25 mouse cellular contexts compared by ENCODE assay signal in genomic region chr2:16929974-16930373, GRCm38 (mm10).
DNase-seq lines count a peak whose midpoint lies in the region; ATAC-seq lines count a peak whose summit lies in the region.
"Had no signal": no experiment of that assay in that cellular context is flagged by ENCODE, and none has a peak within 500 bp of the region (broad histone marks: within the 10 kb centered on the region; RNA-seq: fewer than 3 reads in every experiment).

No protein-coding gene starts in this region.

- peak; percentile 10 to 16 for DNase-seq in heart, adult 18-20 months
- no peak for DNase-seq in heart, postnatal 14 days
- DNase-seq in heart, embryonic 10.5 days (ENCODE audit: low spot score): no peak
- DNase-seq in heart, adult 11 months: no peak
- DNase-seq: adrenal gland, adult 8-10 months; adrenal gland, postnatal 25 days; cerebellum, adult 11-12 months; cerebellum, adult 8-10 months; cerebellum, postnatal 10 days; cerebellum, postnatal 36 days; embryo, embryonic 11 days; gastrocnemius, postnatal 10 days; gastrocnemius, postnatal 36 days; kidney, adult 2 months had no signal

- intact Hi-C loops in heart, postnatal 14 days (cut with DNase I): no loop called here

- peaks cover 3% of the 10 kb centered on the region; the same call in 1 of the 2 replicates for H3K4me1 ChIP-seq in heart, embryonic 10.5 days
- no peaks in the 10 kb centered on the region for H3K4me1 ChIP-seq in heart, embryonic 15.5 days (replicated peaks)
- no peaks in the 10 kb centered on the region for H3K4me1 ChIP-seq in heart, embryonic 12.5 days (replicated peaks)
- H3K4me1 ChIP-seq: embryonic facial prominence, embryonic 10.5 days; embryonic facial prominence, embryonic 13.5 days; forebrain, embryonic 13.5 days; hindbrain, embryonic 12.5 days; hindbrain, embryonic 15.5 days had no signal

- H3K4me2 ChIP-seq in heart, embryonic 15.5 days: no peak overlapping the region
- H3K4me2 ChIP-seq in heart, embryonic 12.5 days: no peak overlapping the region
- H3K4me2 ChIP-seq: embryonic facial prominence, embryonic 13.5 days; forebrain, embryonic 13.5 days; hindbrain, embryonic 12.5 days; hindbrain, embryonic 15.5 days had no signal

- no peaks in the 10 kb centered on the region for H3K27me3 ChIP-seq in heart, embryonic 10.5 days (ENCODE audit: insufficient read depth, poor library complexity, severe bottlenecking)
- H3K27me3 ChIP-seq in heart, embryonic 15.5 days: no peaks in the 10 kb centered on the region
- no peaks in the 10 kb centered on the region for H3K27me3 ChIP-seq in heart, embryonic 12.5 days (replicated peaks)
- H3K27me3 ChIP-seq: embryonic facial prominence, embryonic 13.5 days; forebrain, embryonic 13.5 days; hindbrain, embryonic 12.5 days; hindbrain, embryonic 15.5 days had no signal

- peak overlapping the region; percentile 44; the same call in 1 of the 2 replicates for H3K27ac ChIP-seq in heart, embryonic 10.5 days
- peak overlapping the region; percentile 11; the same call in 1 of the 2 replicates for H3K27ac ChIP-seq in heart, embryonic 15.5 days
- no peak overlapping the region for H3K27ac ChIP-seq in heart, embryonic 12.5 days (ENCODE audit: poor library complexity, severe bottlenecking)
- H3K27ac ChIP-seq: embryonic facial prominence, embryonic 10.5 days; embryonic facial prominence, embryonic 13.5 days; forebrain, embryonic 13.5 days; hindbrain, embryonic 12.5 days; hindbrain, embryonic 15.5 days had no signal

- H3K9me3 ChIP-seq in heart, embryonic 10.5 days: no peaks in the 10 kb centered on the region; the same call in 1 of the 2 replicates
- no peaks in the 10 kb centered on the region for H3K9me3 ChIP-seq in heart, embryonic 15.5 days (replicated peaks)
- no peaks in the 10 kb centered on the region for H3K9me3 ChIP-seq in heart, embryonic 12.5 days (replicated peaks)
- H3K9me3 ChIP-seq: embryonic facial prominence, embryonic 10.5 days; embryonic facial prominence, embryonic 13.5 days; forebrain, embryonic 13.5 days; hindbrain, embryonic 12.5 days; hindbrain, embryonic 15.5 days had no signal

- 44% methylated on average over 3 of the region's 3 CpGs for WGBS in heart, embryonic 10.5 days
- WGBS in heart, embryonic 15.5 days: 28% methylated on average over 3 of the region's 3 CpGs
- WGBS in heart, embryonic 12.5 days: 34% methylated on average over 3 of the region's 3 CpGs

- H3K9ac ChIP-seq in heart, embryonic 15.5 days: no peak overlapping the region
- no peak overlapping the region for H3K9ac ChIP-seq in heart, embryonic 12.5 days
- H3K9ac ChIP-seq: embryonic facial prominence, embryonic 13.5 days; forebrain, embryonic 13.5 days; hindbrain, embryonic 12.5 days; hindbrain, embryonic 15.5 days had no signal

- H3K4me3 ChIP-seq in heart, embryonic 10.5 days: no peak overlapping the region
- no peak overlapping the region for H3K4me3 ChIP-seq in heart, embryonic 15.5 days
- no peak overlapping the region for H3K4me3 ChIP-seq in heart, embryonic 12.5 days
- H3K4me3 ChIP-seq: embryonic facial prominence, embryonic 10.5 days; embryonic facial prominence, embryonic 13.5 days; erythroblast, embryonic 14.5 days; forebrain, embryonic 13.5 days; hindbrain, embryonic 12.5 days; hindbrain, embryonic 15.5 days had no signal

- ATAC-seq in heart, embryonic 15.5 days (replicated peaks; ENCODE audit: insufficient number of reproducible peaks, insufficient read depth, low FRiP score, low read depth): 0 out of 2 replicates have a peak, but pooled peaks have one; percentile 39
- ATAC-seq in heart, embryonic 12.5 days (ENCODE audit: insufficient number of reproducible peaks, low FRiP score): no peak
- ATAC-seq: activated CD4-positive, CD25-positive, alpha-beta regulatory T cell, adult 4 months; forebrain, embryonic 13.5 days; forebrain, embryonic 16.5 days; intestine, postnatal 0 days had no signal

- H3K36me3 ChIP-seq in heart, embryonic 10.5 days: no peaks in the 10 kb centered on the region
- H3K36me3 ChIP-seq in heart, embryonic 15.5 days: no peaks in the 10 kb centered on the region
- no peaks in the 10 kb centered on the region for H3K36me3 ChIP-seq in heart, embryonic 12.5 days
- H3K36me3 ChIP-seq: embryonic facial prominence, embryonic 10.5 days; embryonic facial prominence, embryonic 13.5 days; hindbrain, embryonic 12.5 days; hindbrain, embryonic 15.5 days had no signal

Comparison
In these comparisons a context has a peak if more than half of its experiments do, and no peak if none do; other contexts are left out.
1. DNase-seq: peak in heart, adult 18-20 months (2 of 2); none in heart, postnatal 14 days (0 of 2), heart, embryonic 10.5 days (single experiment) and heart, adult 11 months (single experiment).